Mouse (Mus musculus): ENCODE results near the gene Txnrd1. TPM values are rescaled to one million over a fixed set of nuclear protein-coding genes. Genes with fewer than 3 reads are reported as not detected.

Txnrd1 gene
- polyA plus RNA-seq, 1 experiment from 2014 or later: 150 TPM

DNA sequence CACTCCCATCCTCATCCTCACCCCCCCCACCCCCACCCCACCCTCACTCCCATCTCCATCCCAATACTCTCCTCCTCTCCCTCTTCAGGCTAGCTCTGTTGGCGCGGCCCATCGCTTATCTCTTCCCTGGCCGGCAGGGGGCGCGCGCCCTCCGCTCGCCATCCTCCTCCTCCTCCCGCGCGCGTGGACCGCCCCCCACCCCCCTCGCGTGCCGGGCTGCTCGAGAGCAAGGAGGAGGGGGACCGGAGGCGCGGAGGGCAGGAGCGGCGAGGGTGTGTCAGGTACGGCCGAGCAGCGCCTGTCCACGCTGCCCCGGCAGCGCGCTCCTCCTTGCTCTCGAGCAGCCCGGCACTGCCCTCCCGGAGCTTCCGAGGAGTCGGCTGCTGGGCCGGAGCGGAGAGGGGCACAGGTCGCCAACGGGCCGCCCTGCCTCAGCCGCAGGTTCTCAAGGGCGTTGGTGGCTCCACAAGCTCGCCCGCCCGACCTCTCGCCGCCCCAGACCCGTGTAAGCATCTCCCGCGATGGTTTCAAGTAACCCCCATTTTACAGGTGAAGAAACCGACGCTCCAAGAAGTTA, 21.8 kb upstream of the Txnrd1 start:
- DNase-seq (peak; percentile 89), ATAC-seq (ENCODE audit: low FRiP score, low TSS enrichment) (peak; percentile 80; the same call in 1 of the 2 replicates)
- Histone ChIP-seq H3K9me3 (ENCODE audit: control insufficient read depth, low read length) (no peaks in the 10 kb centered on the region), H3K27me3 (ENCODE audit: control insufficient read depth, insufficient read depth, low read length) (no peaks in the 10 kb centered on the region), H3K4me1 (ENCODE audit: control insufficient read depth, insufficient read depth, low read length) (peaks cover 4% of the 10 kb centered on the region; the same call in 1 of the 2 replicates), H3K36me3 (ENCODE audit: control insufficient read depth, insufficient read depth, low read length) (no peaks in the 10 kb centered on the region), H3K27ac (replicated peaks; ENCODE audit: low read depth, low read length) (no peak overlapping the region), H3K4me3 (replicated peaks; ENCODE audit: low read depth, low read length) (peak overlapping the region; percentile 46), H3K4me2 (ENCODE audit: low read length) (peak overlapping the region; percentile 58), H3K9ac (replicated peaks; ENCODE audit: low read length) (peak overlapping the region; percentile 48; the same call in 1 of the 2 replicates)
- WGBS: 4% methylated on average over 50 of the region's 52 CpGs

DNA sequence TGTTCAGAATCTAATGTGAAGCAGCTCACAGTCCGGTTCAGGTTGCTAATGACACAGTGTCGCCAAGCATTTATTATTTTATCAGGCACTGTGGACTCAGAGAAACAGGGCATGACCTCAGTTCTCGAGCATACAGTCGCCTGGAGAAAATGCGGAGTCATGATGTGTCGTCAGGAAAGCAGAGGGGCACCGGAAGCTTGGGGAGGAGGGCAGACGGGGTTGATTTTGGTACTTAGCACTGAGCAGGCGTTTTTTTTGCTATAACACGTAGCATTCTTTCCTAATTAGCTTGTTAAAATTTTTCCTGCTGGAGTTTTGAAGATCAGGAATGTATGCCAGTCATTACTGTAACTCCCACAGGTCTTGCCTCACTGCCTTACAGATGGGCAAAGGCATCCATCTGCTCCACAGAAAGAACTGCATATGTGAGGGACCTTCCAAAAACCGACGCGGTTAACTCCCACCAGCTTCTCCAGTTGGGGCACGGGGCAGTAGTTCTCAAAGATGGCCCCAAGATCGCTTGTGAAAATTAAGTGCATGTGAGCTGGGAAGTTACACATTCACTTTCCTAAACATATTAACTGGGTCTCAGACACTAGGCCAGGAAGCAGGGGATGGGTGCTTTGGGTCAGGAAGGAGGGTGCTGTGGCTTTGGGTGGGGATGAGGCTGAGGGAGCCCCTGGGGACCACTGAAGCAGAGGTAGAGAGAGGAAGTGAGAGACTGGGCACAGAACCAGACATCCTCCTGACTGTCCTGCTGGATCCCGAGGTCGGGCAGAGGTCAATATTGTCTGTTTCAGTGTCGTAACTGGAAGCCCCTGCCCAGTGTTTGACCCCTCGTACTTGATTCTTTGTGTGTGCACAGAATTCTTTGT, 19.4 kb upstream of the Txnrd1 start:
- Histone ChIP-seq H3K27ac (replicated peaks; ENCODE audit: low read depth, low read length) (no peak overlapping the region), H3K9me3 (ENCODE audit: control insufficient read depth, low read length) (no peaks in the 10 kb centered on the region), H3K27me3 (ENCODE audit: control insufficient read depth, insufficient read depth, low read length) (no peaks in the 10 kb centered on the region), H3K36me3 (ENCODE audit: control insufficient read depth, insufficient read depth, low read length) (no peaks in the 10 kb centered on the region), H3K4me3 (replicated peaks; ENCODE audit: low read depth, low read length) (no peak overlapping the region), H3K9ac (replicated peaks; ENCODE audit: low read length) (no peak overlapping the region), H3K4me1 (ENCODE audit: control insufficient read depth, insufficient read depth, low read length) (peaks cover 1% of the 10 kb centered on the region; the same call in 1 of the 2 replicates), H3K4me2 (ENCODE audit: low read length) (no peak overlapping the region)
- WGBS: 72% methylated on average over 19 of the region's 19 CpGs
- DNase-seq (no peak), ATAC-seq (ENCODE audit: low FRiP score, low TSS enrichment) (no peak)

DNA sequence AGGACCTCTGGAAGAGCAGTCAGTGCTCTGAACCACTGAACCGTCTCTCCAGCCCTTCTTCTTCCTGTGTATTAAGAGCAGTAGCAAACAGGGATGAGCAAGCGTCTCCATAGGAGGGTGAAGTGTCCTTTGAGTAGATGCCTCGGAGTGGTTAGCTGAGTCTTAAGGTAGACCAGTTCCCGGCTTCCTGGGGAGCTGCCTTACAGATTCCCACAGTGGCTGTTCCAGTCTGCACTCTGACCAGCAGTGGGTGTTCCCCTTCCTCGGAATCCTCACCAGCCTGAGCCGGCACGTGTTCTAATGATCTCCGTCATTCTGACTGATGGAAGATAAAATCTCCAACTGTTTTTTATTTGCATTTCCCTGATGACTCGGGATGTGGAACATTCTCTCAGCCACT, 17.3 kb upstream of the Txnrd1 start:
- no peak for ATAC-seq (ENCODE audit: low FRiP score, low TSS enrichment)
- no peak overlapping the region for H3K27ac ChIP-seq (replicated peaks; ENCODE audit: low read depth, low read length)
- H3K27me3 ChIP-seq (ENCODE audit: control insufficient read depth, insufficient read depth, low read length): no peaks in the 10 kb centered on the region
- no peaks in the 10 kb centered on the region for H3K36me3 ChIP-seq (ENCODE audit: control insufficient read depth, insufficient read depth, low read length)
- no peak overlapping the region for H3K4me3 ChIP-seq (replicated peaks; ENCODE audit: low read depth, low read length)
- H3K9ac ChIP-seq (replicated peaks; ENCODE audit: low read length): no peak overlapping the region
- H3K9me3 ChIP-seq (ENCODE audit: control insufficient read depth, low read length): no peaks in the 10 kb centered on the region
- H3K4me2 ChIP-seq (ENCODE audit: low read length): no peak overlapping the region
- H3K4me1 ChIP-seq (ENCODE audit: control insufficient read depth, insufficient read depth, low read length): no peaks in the 10 kb centered on the region
- DNase-seq: no peak
- WGBS: 83% methylated on average over 9 of the region's 9 CpGs

DNA sequence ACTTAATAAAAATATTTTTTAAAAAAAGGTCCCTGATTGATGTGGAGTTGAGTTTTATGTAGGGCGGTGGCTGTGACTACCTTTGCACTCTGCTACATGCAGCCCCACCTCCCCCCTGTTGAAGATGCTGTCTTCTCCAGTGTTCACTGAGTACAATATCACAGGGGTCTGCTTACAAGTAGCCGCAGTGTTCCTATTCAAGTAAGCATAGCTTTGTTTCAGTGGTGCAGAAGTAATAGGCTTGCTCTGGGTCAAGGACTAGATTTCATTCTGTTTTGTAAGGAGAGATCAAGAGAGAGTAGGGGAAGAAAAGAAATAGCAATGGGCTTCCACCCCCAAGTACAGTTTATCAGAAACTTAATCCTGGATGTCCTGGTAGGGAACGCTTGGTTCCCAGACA, 16.2 kb upstream of the Txnrd1 start:
- no peaks in the 10 kb centered on the region for H3K27me3 ChIP-seq (ENCODE audit: control insufficient read depth, insufficient read depth, low read length)
- 80% methylated on average over 3 of the region's 3 CpGs for WGBS
- no peak overlapping the region for H3K27ac ChIP-seq (replicated peaks; ENCODE audit: low read depth, low read length)
- no peaks in the 10 kb centered on the region for H3K9me3 ChIP-seq (ENCODE audit: control insufficient read depth, low read length)
- H3K4me1 ChIP-seq (ENCODE audit: control insufficient read depth, insufficient read depth, low read length): no peaks in the 10 kb centered on the region
- ATAC-seq (ENCODE audit: low FRiP score, low TSS enrichment) (no peak), DNase-seq (no peak)
- no peak overlapping the region for H3K9ac ChIP-seq (replicated peaks; ENCODE audit: low read length)
- H3K36me3 ChIP-seq (ENCODE audit: control insufficient read depth, insufficient read depth, low read length): no peaks in the 10 kb centered on the region
- no peak overlapping the region for H3K4me3 ChIP-seq (replicated peaks; ENCODE audit: low read depth, low read length)
- no peak overlapping the region for H3K4me2 ChIP-seq (ENCODE audit: low read length)

DNA sequence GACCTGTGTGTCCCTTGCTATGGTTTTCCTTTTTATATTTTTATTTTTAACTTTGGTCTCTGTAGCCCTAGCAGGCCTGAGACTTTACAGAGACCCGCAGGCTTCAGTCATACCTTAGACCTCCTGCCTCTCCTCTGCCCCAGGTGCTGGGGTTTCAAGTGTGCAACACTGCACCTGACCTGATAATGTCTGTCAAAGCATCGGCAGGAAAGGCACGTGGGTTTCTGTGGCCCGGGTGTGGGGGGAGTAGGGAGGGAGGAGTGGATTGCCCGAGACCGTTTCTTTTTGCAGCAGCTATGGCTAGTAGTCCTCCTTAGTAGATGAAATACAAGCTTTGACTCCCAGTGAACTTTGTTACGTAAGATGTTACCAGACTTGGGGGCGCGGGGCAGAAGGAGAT, 15.8 kb upstream of the Txnrd1 start:
- ATAC-seq (ENCODE audit: low FRiP score, low TSS enrichment): no peak
- H3K9me3 ChIP-seq (ENCODE audit: control insufficient read depth, low read length): no peaks in the 10 kb centered on the region
- no peaks in the 10 kb centered on the region for H3K27me3 ChIP-seq (ENCODE audit: control insufficient read depth, insufficient read depth, low read length)
- no peaks in the 10 kb centered on the region for H3K36me3 ChIP-seq (ENCODE audit: control insufficient read depth, insufficient read depth, low read length)
- H3K27ac ChIP-seq (replicated peaks; ENCODE audit: low read depth, low read length): no peak overlapping the region
- 80% methylated on average over 9 of the region's 9 CpGs for WGBS
- DNase-seq: no peak
- no peak overlapping the region for H3K9ac ChIP-seq (replicated peaks; ENCODE audit: low read length)
- H3K4me3 ChIP-seq (replicated peaks; ENCODE audit: low read depth, low read length): no peak overlapping the region
- no peak overlapping the region for H3K4me2 ChIP-seq (ENCODE audit: low read length)
- no peaks in the 10 kb centered on the region for H3K4me1 ChIP-seq (ENCODE audit: control insufficient read depth, insufficient read depth, low read length)

DNA sequence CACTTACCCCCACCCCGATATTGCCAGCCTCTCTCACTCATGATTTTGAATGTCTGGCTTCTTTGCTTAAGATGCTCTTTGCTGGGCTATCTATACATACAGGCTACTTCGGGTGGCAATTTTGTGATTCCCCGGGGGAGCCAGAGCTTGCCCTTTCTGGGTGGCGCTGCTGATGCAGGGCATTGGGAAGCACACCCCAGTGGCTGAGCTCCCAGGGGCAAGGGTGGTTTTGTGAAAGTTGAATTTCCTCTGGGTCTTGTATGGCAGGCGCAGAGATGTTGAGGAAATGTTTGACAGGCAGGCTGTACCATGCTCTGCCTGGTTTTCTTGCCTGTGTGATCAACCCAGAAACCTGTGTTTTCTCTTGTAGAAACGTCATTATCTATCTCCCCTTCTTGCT, 15.1 kb upstream of the Txnrd1 start:
- no peaks in the 10 kb centered on the region for H3K27me3 ChIP-seq (ENCODE audit: control insufficient read depth, insufficient read depth, low read length)
- no peaks in the 10 kb centered on the region for H3K9me3 ChIP-seq (ENCODE audit: control insufficient read depth, low read length)
- ATAC-seq (ENCODE audit: low FRiP score, low TSS enrichment): no peak
- H3K9ac ChIP-seq (replicated peaks; ENCODE audit: low read length): no peak overlapping the region
- DNase-seq: no peak
- H3K27ac ChIP-seq (replicated peaks; ENCODE audit: low read depth, low read length): no peak overlapping the region
- no peaks in the 10 kb centered on the region for H3K4me1 ChIP-seq (ENCODE audit: control insufficient read depth, insufficient read depth, low read length)
- H3K4me3 ChIP-seq (replicated peaks; ENCODE audit: low read depth, low read length): no peak overlapping the region
- H3K4me2 ChIP-seq (ENCODE audit: low read length): no peak overlapping the region
- H3K36me3 ChIP-seq (ENCODE audit: control insufficient read depth, insufficient read depth, low read length): no peaks in the 10 kb centered on the region
- 87% methylated on average over 6 of the region's 6 CpGs for WGBS

DNA sequence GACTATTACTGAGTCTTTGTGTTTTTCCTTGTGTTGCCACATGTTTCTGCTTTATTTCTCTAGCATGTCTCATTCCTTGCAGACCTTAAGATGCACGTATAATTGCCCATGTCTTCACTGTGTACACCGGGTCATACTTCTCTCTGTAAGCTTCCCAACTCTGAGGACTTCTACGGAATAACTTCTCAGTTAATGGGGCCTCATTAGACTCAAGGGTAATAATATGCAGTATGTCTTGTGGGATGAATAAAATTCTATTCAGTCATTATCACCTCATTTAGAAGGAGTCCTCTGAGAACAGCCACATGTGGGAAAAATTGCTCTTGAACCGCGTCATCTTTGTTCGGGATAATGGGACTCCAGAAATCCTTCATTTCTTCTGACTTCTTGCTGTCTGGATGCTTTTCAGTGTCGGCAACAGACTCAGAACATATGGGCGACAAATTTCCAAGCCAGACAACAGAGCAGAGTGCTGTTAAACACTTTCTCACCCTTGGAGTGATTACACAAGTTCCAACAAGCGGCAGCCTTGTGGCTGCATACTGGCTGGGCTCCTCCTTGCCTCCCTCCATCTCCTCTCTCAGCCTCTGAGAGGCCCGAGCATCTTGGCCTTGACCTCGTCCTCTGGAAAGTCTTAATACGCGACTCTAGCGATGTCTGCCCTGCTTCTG, 10.5 kb upstream of the Txnrd1 start:
- Histone ChIP-seq H3K4me1 (ENCODE audit: control insufficient read depth, insufficient read depth, low read length) (no peaks in the 10 kb centered on the region), H3K4me2 (ENCODE audit: low read length) (no peak overlapping the region), H3K9me3 (ENCODE audit: control insufficient read depth, low read length) (no peaks in the 10 kb centered on the region), H3K27me3 (ENCODE audit: control insufficient read depth, insufficient read depth, low read length) (no peaks in the 10 kb centered on the region), H3K9ac (replicated peaks; ENCODE audit: low read length) (no peak overlapping the region), H3K27ac (replicated peaks; ENCODE audit: low read depth, low read length) (no peak overlapping the region), H3K4me3 (replicated peaks; ENCODE audit: low read depth, low read length) (no peak overlapping the region), H3K36me3 (ENCODE audit: control insufficient read depth, insufficient read depth, low read length) (no peaks in the 10 kb centered on the region)
- ATAC-seq (ENCODE audit: low FRiP score, low TSS enrichment) (no peak), DNase-seq (no peak)
- WGBS: 83% methylated on average over 14 of the region's 14 CpGs

DNA sequence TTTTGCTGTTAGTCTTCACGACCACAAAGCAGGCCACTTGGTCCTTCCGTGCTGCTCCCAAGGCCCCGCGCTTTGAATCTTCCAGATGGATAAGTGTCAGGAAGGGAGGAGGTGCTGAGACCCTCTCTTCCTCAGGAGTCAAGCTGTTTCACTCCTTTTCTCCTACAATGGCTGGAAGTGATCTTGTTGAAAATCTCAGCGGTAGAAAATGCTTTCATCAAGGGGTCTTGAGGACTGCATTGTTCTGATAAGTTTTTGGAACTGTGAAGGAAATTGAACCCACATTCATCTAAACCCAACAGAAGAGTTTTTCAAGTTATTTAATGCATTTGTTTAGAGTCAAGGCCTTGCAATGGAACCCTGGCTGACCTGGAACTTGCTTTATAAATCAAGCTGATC, 10.0 kb upstream of the Txnrd1 start:
- no peaks in the 10 kb centered on the region for H3K9me3 ChIP-seq (ENCODE audit: control insufficient read depth, low read length)
- 76% methylated on average over 5 of the region's 5 CpGs for WGBS
- no peak overlapping the region for H3K4me2 ChIP-seq (ENCODE audit: low read length)
- H3K27ac ChIP-seq (replicated peaks; ENCODE audit: low read depth, low read length): no peak overlapping the region
- no peak overlapping the region for H3K4me3 ChIP-seq (replicated peaks; ENCODE audit: low read depth, low read length)
- no peak for ATAC-seq (ENCODE audit: low FRiP score, low TSS enrichment)
- no peaks in the 10 kb centered on the region for H3K36me3 ChIP-seq (ENCODE audit: control insufficient read depth, insufficient read depth, low read length)
- no peak for DNase-seq
- H3K9ac ChIP-seq (replicated peaks; ENCODE audit: low read length): no peak overlapping the region
- no peaks in the 10 kb centered on the region for H3K4me1 ChIP-seq (ENCODE audit: control insufficient read depth, insufficient read depth, low read length)
- no peaks in the 10 kb centered on the region for H3K27me3 ChIP-seq (ENCODE audit: control insufficient read depth, insufficient read depth, low read length)
